Mouse (Mus musculus): ENCODE measurements at regions not wholly inside any gene's neighbourhood (a gene's known extent, or its start where the extent isn't known, plus 50 kb on each side); places are given as distances from the start of the nearest gene placed in this dataset.
"Not testable (repeated sequence)": the region's sequence is repeated elsewhere in the genome, so short reads cannot be mapped to it uniquely, and the experiment has no call there.

- no peak for ATAC-seq (replicated peaks; ENCODE audit: extremely low read depth, insufficient read depth, low FRiP score)
- peaks cover 4% of the 10 kb centered on the region; the same call in 1 of the 2 replicates for H3K4me1 ChIP-seq (ENCODE audit: control insufficient read depth, insufficient read depth, low read length)
- no peak overlapping the region for H3K27ac ChIP-seq (ENCODE audit: low read length)
- H3K4me3 ChIP-seq (ENCODE audit: low read length): no peak overlapping the region
- no peak overlapping the region for H3K4me2 ChIP-seq (ENCODE audit: low read depth, low read length)
- 77% methylated on average over 6 of the region's 6 CpGs for WGBS
- H3K27me3 ChIP-seq (ENCODE audit: control insufficient read depth, insufficient read depth, low read length): no peaks in the 10 kb centered on the region
- H3K9me3 ChIP-seq (replicated peaks; ENCODE audit: control insufficient read depth, low read length): no peaks in the 10 kb centered on the region
- H3K36me3 ChIP-seq (ENCODE audit: control insufficient read depth, insufficient read depth): no peaks in the 10 kb centered on the region
- H3K9ac ChIP-seq (ENCODE audit: low read length): no peak overlapping the region
Observed at GRCm38 (mm10) chr6:22490762-22491161, 134.7 kb upstream of the Fam3c start.

DNA sequence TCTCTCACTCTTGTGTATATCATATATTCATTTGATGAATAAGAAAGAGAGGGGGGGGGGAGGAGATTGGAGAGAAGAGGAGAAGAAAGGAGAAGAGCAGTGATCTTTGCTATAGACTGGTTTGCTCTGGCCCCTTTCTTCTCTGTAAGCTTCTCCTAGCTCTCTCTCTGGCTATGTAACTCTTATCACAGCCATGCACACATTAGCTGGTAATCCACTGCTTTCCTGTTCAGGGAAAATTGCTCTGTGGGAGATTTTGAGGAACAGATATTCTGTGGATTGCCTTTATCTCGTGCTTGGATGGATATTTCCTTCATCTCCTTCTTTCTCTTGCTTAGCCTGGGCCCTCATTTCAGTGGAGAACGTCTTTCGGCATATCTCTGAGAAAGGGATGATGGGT, 131.4 kb upstream of the Fam3c start:
- Histone ChIP-seq H3K36me3 (ENCODE audit: control insufficient read depth, insufficient read depth) (no peaks in the 10 kb centered on the region), H3K27ac (ENCODE audit: low read length) (no peak overlapping the region), H3K9ac (ENCODE audit: low read length) (no peak overlapping the region), H3K27me3 (ENCODE audit: control insufficient read depth, insufficient read depth, low read length) (no peaks in the 10 kb centered on the region), H3K4me1 (ENCODE audit: control insufficient read depth, insufficient read depth, low read length) (no peaks in the 10 kb centered on the region), H3K9me3 (replicated peaks; ENCODE audit: control insufficient read depth, low read length) (no peaks in the 10 kb centered on the region), H3K4me2 (ENCODE audit: low read depth, low read length) (no peak overlapping the region), H3K4me3 (ENCODE audit: low read length) (no peak overlapping the region)
- no peak for ATAC-seq (replicated peaks; ENCODE audit: extremely low read depth, insufficient read depth, low FRiP score)
- WGBS: 59% methylated on average over 3 of the region's 3 CpGs

GRCm38 (mm10) chr6:22485828-22486518, 129.9 kb upstream of the Fam3c start:
- no peak overlapping the region for H3K27ac ChIP-seq (ENCODE audit: low read length)
- no peaks in the 10 kb centered on the region for H3K9me3 ChIP-seq (replicated peaks; ENCODE audit: control insufficient read depth, low read length)
- H3K4me1 ChIP-seq (ENCODE audit: control insufficient read depth, insufficient read depth, low read length): no peaks in the 10 kb centered on the region
- H3K27me3 ChIP-seq (ENCODE audit: control insufficient read depth, insufficient read depth, low read length): no peaks in the 10 kb centered on the region
- 72% methylated on average over 11 of the region's 11 CpGs for WGBS
- no peak overlapping the region for H3K4me3 ChIP-seq (ENCODE audit: low read length)
- ATAC-seq (replicated peaks; ENCODE audit: extremely low read depth, insufficient read depth, low FRiP score): no peak
- no peak overlapping the region for H3K4me2 ChIP-seq (ENCODE audit: low read depth, low read length)
- no peaks in the 10 kb centered on the region for H3K36me3 ChIP-seq (ENCODE audit: control insufficient read depth, insufficient read depth)
- H3K9ac ChIP-seq (ENCODE audit: low read length): no peak overlapping the region

DNA sequence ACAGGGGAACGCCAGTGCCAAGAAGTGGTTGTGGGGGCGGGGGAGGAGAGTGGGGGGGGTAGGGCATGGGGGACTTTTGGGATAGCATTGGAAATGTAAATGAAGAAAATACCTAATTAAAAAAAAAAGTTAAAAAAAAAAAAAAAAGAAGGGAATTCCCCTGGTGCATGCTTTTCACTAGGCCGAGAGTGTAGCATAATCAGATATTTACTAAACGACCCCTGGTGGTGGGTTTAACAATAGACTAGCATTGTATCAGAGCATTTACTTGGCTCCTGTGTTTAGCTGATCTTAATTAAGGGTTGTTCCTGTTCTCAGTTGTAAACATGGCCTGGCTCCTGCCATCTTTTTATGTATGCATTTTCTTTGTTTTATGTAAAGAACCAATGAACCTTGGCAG, 126.2 kb upstream of the Fam3c start:
- ATAC-seq (replicated peaks; ENCODE audit: extremely low read depth, insufficient read depth, low FRiP score); H3K36me3 ChIP-seq (ENCODE audit: control insufficient read depth, insufficient read depth); H3K9me3 ChIP-seq (replicated peaks; ENCODE audit: control insufficient read depth, low read length); H3K27me3 ChIP-seq (ENCODE audit: control insufficient read depth, insufficient read depth, low read length); H3K4me3 ChIP-seq (ENCODE audit: low read length); H3K4me2 ChIP-seq (ENCODE audit: low read depth, low read length); H3K27ac ChIP-seq (ENCODE audit: low read length); H3K4me1 ChIP-seq (ENCODE audit: control insufficient read depth, insufficient read depth, low read length); H3K9ac ChIP-seq (ENCODE audit: low read length): not testable (repeated sequence)
- WGBS: 77% methylated on average over 4 of the region's 4 CpGs

DNA sequence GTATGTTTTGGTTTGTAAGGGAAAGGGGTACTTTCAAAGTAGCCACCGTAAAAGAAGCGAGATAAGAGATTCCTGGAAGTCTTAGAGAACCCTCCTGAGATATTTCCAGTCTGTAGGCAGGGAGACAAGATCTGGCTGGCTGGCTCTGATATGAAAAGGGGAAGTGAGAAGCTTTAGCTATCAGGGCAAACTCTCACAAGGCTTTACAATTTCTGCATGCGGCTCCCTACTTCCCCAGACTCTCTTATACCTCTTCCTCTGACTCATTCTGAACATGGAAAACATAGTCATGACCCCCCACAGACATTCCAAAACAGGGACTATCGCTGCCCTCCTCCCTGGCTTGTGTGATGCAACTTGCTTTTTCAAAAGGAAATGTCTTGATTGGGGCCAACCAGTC, 118.6 kb upstream of the Fam3c start:
- H3K9me3 ChIP-seq (replicated peaks; ENCODE audit: control insufficient read depth, low read length): no peaks in the 10 kb centered on the region
- no peak overlapping the region for H3K4me3 ChIP-seq (ENCODE audit: low read length)
- no peak overlapping the region for H3K4me2 ChIP-seq (ENCODE audit: low read depth, low read length)
- H3K27me3 ChIP-seq (ENCODE audit: control insufficient read depth, insufficient read depth, low read length): no peaks in the 10 kb centered on the region
- 43% methylated on average over 4 of the region's 4 CpGs for WGBS
- no peak overlapping the region for H3K9ac ChIP-seq (ENCODE audit: low read length)
- no peaks in the 10 kb centered on the region for H3K36me3 ChIP-seq (ENCODE audit: control insufficient read depth, insufficient read depth)
- no peaks in the 10 kb centered on the region for H3K4me1 ChIP-seq (ENCODE audit: control insufficient read depth, insufficient read depth, low read length)
- H3K27ac ChIP-seq (ENCODE audit: low read length): no peak overlapping the region
- no peak for ATAC-seq (replicated peaks; ENCODE audit: extremely low read depth, insufficient read depth, low FRiP score)

- no peaks in the 10 kb centered on the region for H3K4me1 ChIP-seq (ENCODE audit: control insufficient read depth, insufficient read depth, low read length)
- no peak overlapping the region for H3K4me3 ChIP-seq (ENCODE audit: low read length)
- H3K36me3 ChIP-seq (ENCODE audit: control insufficient read depth, insufficient read depth): no peaks in the 10 kb centered on the region
- ATAC-seq (replicated peaks; ENCODE audit: extremely low read depth, insufficient read depth, low FRiP score): no peak
- H3K9me3 ChIP-seq (replicated peaks; ENCODE audit: control insufficient read depth, low read length): no peaks in the 10 kb centered on the region
- WGBS: 57% methylated on average over 2 of the region's 2 CpGs
- no peaks in the 10 kb centered on the region for H3K27me3 ChIP-seq (ENCODE audit: control insufficient read depth, insufficient read depth, low read length)
- no peak overlapping the region for H3K27ac ChIP-seq (ENCODE audit: low read length)
- no peak overlapping the region for H3K4me2 ChIP-seq (ENCODE audit: low read depth, low read length)
- H3K9ac ChIP-seq (ENCODE audit: low read length): no peak overlapping the region
Observed at GRCm38 (mm10) chr6:22474011-22474410, 118.0 kb upstream of the Fam3c start.

DNA sequence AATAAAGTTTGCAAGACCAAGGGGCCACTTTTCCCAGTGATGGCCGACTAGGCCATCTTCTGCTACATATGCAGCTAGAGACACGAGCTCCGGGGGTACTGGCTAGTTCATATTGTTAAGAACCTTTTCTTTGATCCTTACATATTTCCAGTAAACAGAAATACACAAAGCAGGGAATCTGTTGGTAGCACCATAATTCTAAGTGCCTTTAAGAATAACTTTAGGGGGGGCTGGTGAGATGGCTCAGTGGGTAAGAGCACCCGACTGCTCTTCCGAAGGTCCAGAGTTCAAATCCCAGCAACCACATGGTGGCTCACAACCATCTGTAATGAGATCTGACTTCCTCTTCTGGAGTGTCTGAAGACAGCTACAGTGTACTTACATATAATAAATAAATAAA, 116.4 kb upstream of the Fam3c start:
- H3K4me1 ChIP-seq (ENCODE audit: control insufficient read depth, insufficient read depth, low read length); H3K36me3 ChIP-seq (ENCODE audit: control insufficient read depth, insufficient read depth); H3K9me3 ChIP-seq (replicated peaks; ENCODE audit: control insufficient read depth, low read length); H3K27ac ChIP-seq (ENCODE audit: low read length); H3K4me3 ChIP-seq (ENCODE audit: low read length); H3K9ac ChIP-seq (ENCODE audit: low read length); H3K4me2 ChIP-seq (ENCODE audit: low read depth, low read length); H3K27me3 ChIP-seq (ENCODE audit: control insufficient read depth, insufficient read depth, low read length); ATAC-seq (replicated peaks; ENCODE audit: extremely low read depth, insufficient read depth, low FRiP score): not testable (repeated sequence)
- 83% methylated on average over 5 of the region's 5 CpGs for WGBS

DNA sequence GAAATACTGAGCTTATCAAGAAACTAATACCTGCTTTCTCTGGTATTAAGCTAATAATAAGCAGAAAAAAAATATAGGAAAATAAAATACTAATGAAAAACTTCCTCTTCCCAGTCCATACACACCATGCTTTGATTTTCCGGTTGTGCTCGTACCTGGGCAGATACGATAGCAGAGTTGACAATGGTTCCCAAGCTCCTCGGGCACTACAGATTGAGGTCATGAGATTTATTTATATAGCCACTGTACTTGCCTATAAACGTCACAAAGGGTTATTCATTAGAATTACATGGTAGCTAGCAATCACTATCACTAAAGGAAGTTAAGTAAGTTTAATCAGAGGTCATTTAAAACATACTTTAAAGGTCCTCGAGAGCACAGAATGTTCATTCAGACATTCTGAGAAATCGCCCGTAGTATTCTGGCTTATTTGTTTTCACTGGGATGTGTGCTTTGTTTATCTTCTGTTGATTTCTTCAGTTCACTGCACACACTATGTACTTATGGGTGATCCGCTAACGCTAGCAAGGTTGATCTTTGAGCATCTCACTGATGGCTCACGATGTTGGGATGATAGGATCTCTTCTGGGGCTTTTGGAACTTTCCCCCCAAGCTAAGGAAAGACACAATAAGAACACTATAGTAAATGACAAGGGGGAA, 111.4 kb upstream of the Fam3c start:
- Histone ChIP-seq H3K9me3 (replicated peaks; ENCODE audit: control insufficient read depth, low read length) (peaks cover 3% of the 10 kb centered on the region; the same call in 1 of the 2 replicates), H3K9ac (ENCODE audit: low read length) (no peak overlapping the region), H3K27ac (ENCODE audit: low read length) (no peak overlapping the region), H3K27me3 (ENCODE audit: control insufficient read depth, insufficient read depth, low read length) (no peaks in the 10 kb centered on the region), H3K4me1 (ENCODE audit: control insufficient read depth, insufficient read depth, low read length) (no peaks in the 10 kb centered on the region), H3K4me3 (ENCODE audit: low read length) (no peak overlapping the region), H3K36me3 (ENCODE audit: control insufficient read depth, insufficient read depth) (no peaks in the 10 kb centered on the region), H3K4me2 (ENCODE audit: low read depth, low read length) (no peak overlapping the region)
- WGBS: 74% methylated on average over 11 of the region's 11 CpGs
- no peak for ATAC-seq (replicated peaks; ENCODE audit: extremely low read depth, insufficient read depth, low FRiP score)

GRCm38 (mm10) chr6:22465926-22466325, 109.9 kb upstream of the Fam3c start:
- no peaks in the 10 kb centered on the region for H3K36me3 ChIP-seq (ENCODE audit: control insufficient read depth, insufficient read depth)
- no peak overlapping the region for H3K9ac ChIP-seq (ENCODE audit: low read length)
- no peaks in the 10 kb centered on the region for H3K4me1 ChIP-seq (ENCODE audit: control insufficient read depth, insufficient read depth, low read length)
- 77% methylated on average over 1 of the region's 1 CpGs for WGBS
- H3K9me3 ChIP-seq (replicated peaks; ENCODE audit: control insufficient read depth, low read length): peaks cover 3% of the 10 kb centered on the region; the same call in 1 of the 2 replicates
- H3K4me2 ChIP-seq (ENCODE audit: low read depth, low read length): no peak overlapping the region
- H3K4me3 ChIP-seq (ENCODE audit: low read length): no peak overlapping the region
- no peak overlapping the region for H3K27ac ChIP-seq (ENCODE audit: low read length)
- H3K27me3 ChIP-seq (ENCODE audit: control insufficient read depth, insufficient read depth, low read length): no peaks in the 10 kb centered on the region
- ATAC-seq (replicated peaks; ENCODE audit: extremely low read depth, insufficient read depth, low FRiP score): no peak
